Mouse (Mus musculus) liver, embryonic 14.5 days (tissue): ENCODE measurements at regions not wholly inside any gene's neighbourhood (a gene's known extent, or its start where the extent isn't known, plus 50 kb on each side); places are given as distances from the start of the nearest gene placed in this dataset.

ENCODE experiments used
- ATAC-seq: fragments of 200-750 bp; cut with Nextera tagmentation; 2 replicates; pipeline ENCODE4 v1.8.0; 2017; ENCODE audit warnings: moderate number of reproducible peaks, mild to moderate bottlenecking, moderate library complexity; ENCODE audit not compliant: insufficient read depth
- DNase-seq, 3 experiments: peaks; one replicate each; pipeline ENCODE4 v3.0.0-alpha.2; 2012 to 2013; ENCODE audit warnings: low read depth in 3 of 3, low spot score in 3 of 3
- H3K27ac ChIP-seq: fragments of 300-500 bp; sonication (generic); 2 replicates; pipeline ENCODE4 v1.5.1; 2014; ENCODE audit warnings: moderate library complexity, mild to moderate bottlenecking, control low read depth, inconsistent platforms
- H3K27me3 ChIP-seq: fragments of 300-500 bp; sonication (generic); 2 replicates; pipeline ENCODE4 v1.6.1; 2014; ENCODE audit warnings: mild to moderate bottlenecking, low read length, moderate library complexity; ENCODE audit not compliant: control insufficient read depth, insufficient read depth
- H3K36me3 ChIP-seq: fragments of 300-500 bp; sonication (generic); replicated peaks from 2 replicates; pipeline ENCODE4 v1.6.1; 2014; ENCODE audit warnings: low read depth; ENCODE audit not compliant: control insufficient read depth, insufficient read depth
- H3K4me1 ChIP-seq, 2 experiments: fragments of 200-500 bp in 1 of 2; fragments of 300-500 bp in 1 of 2; sonication (generic) in 1 of 2; replicated peaks; 2 replicates each; pipeline ENCODE4 v1.6.1; 2012 to 2014; ENCODE audit warnings: antibody characterized with exemption in 1 of 2, inconsistent platforms in 1 of 2, low read length in 1 of 2; ENCODE audit not compliant: control insufficient read depth in 2 of 2, insufficient read depth in 2 of 2
- H3K4me2 ChIP-seq: fragments of 300-500 bp; sonication (generic); 2 replicates; pipeline ENCODE4 v1.6.1; 2014; ENCODE audit warnings: low read depth, mild to moderate bottlenecking, control low read depth, moderate library complexity
- H3K4me3 ChIP-seq, 2 experiments: fragments of 200-500 bp in 1 of 2; fragments of 300-500 bp in 1 of 2; sonication (generic) in 1 of 2; 2 replicates each; pipeline ENCODE4 v1.5.1; 2012 to 2014; ENCODE audit warnings: low read depth in 2 of 2, low read length in 2 of 2, mild to moderate bottlenecking in 2 of 2, control low read depth in 1 of 2, inconsistent platforms in 1 of 2, moderate library complexity in 1 of 2; ENCODE audit not compliant: insufficient read depth in 1 of 2
- H3K9ac ChIP-seq: fragments of 300-500 bp; sonication (generic); replicated peaks from 2 replicates; pipeline ENCODE4 v1.6.1; 2014; ENCODE audit warnings: mild to moderate bottlenecking, control low read depth, moderate library complexity
- H3K9me3 ChIP-seq: fragments of 300-500 bp; sonication (generic); 2 replicates; pipeline ENCODE4 v1.6.1; 2016; ENCODE audit warnings: low read length, mixed read lengths; ENCODE audit not compliant: control insufficient read depth
- CTCF ChIP-seq: IDR thresholded peaks from 2 replicates; pipeline ENCODE4 v1.5.1; 2016; ENCODE audit warnings: antibody characterized with exemption, low read depth, control low read depth
- EP300 ChIP-seq: IDR thresholded peaks from 2 replicates; pipeline ENCODE4 v1.6.1; 2016; ENCODE audit warnings: antibody characterized with exemption, low read depth
- WGBS: fragments of 180-500 bp; shearing (Covaris S2); extraction: QIAGEN DNeasy Blood & Tissue Kit; methylation state at CpG from one replicate; pipeline ENCODE4 v1.1.7; 2014; ENCODE audit not compliant: insufficient replicate concordance; 5-methylcytosine and 5-hydroxymethylcytosine counted together

- TF ChIP-seq CTCF (peak; percentile 30; the same call in 1 of the 2 replicates), EP300 (no peak)
- Histone ChIP-seq H3K36me3 (no peaks in the 10 kb centered on the region), H3K4me1 (no peaks in the 10 kb centered on the region), H3K27ac (no peak overlapping the region), H3K9me3 (no peaks in the 10 kb centered on the region), H3K4me2 (no peak overlapping the region), H3K27me3 (no peaks in the 10 kb centered on the region), H3K9ac (no peak overlapping the region), H3K4me3 (no peak overlapping the region)
- ATAC-seq (no peak), DNase-seq (peak; percentile 1 to 7 (median 3))
- WGBS, result 36% methylated on average over 11 of the region's 11 CpGs
Measured at GRCm38 (mm10) chr2:48001800-48002507, 812.0 kb upstream of the Acvr2a start.

- Histone ChIP-seq H3K27ac (no peak overlapping the region), H3K4me3 (no peak overlapping the region), H3K9ac (no peak overlapping the region), H3K4me2 (no peak overlapping the region), H3K9me3 (no peaks in the 10 kb centered on the region), H3K4me1 (no peaks in the 10 kb centered on the region), H3K36me3 (no peaks in the 10 kb centered on the region), H3K27me3 (no peaks in the 10 kb centered on the region)
- ATAC-seq (no peak), DNase-seq (no peak)
- 51% methylated on average over 2 of the region's 2 CpGs for WGBS
- TF ChIP-seq CTCF (no peak), EP300 (no peak)
Measured at GRCm38 (mm10) chr2:48010308-48010707, 803.6 kb upstream of the Acvr2a start.

GRCm38 (mm10) chr2:48027559-48027958 is 786.4 kb upstream of the Acvr2a start:
- Histone ChIP-seq H3K4me3 (no peak overlapping the region), H3K9ac (no peak overlapping the region), H3K27me3 (no peaks in the 10 kb centered on the region), H3K36me3 (no peaks in the 10 kb centered on the region), H3K4me1 (no peaks in the 10 kb centered on the region), H3K9me3 (no peaks in the 10 kb centered on the region), H3K4me2 (no peak overlapping the region), H3K27ac (no peak overlapping the region)
- DNase-seq (no peak), ATAC-seq (no peak)
- TF ChIP-seq EP300 (no peak), CTCF (no peak)
- 65% methylated on average over 7 of the region's 7 CpGs for WGBS

- Histone ChIP-seq H3K4me3 (no peak overlapping the region), H3K4me1 (no peaks in the 10 kb centered on the region), H3K9me3 (no peaks in the 10 kb centered on the region), H3K27ac (no peak overlapping the region), H3K9ac (no peak overlapping the region), H3K4me2 (no peak overlapping the region), H3K27me3 (no peaks in the 10 kb centered on the region), H3K36me3 (no peaks in the 10 kb centered on the region)
- WGBS, result 22% methylated on average over 1 of the region's 1 CpGs
- TF ChIP-seq CTCF, result no peak
- no peak for TF ChIP-seq EP300
- no peak for DNase-seq
- no peak for ATAC-seq
Measured at GRCm38 (mm10) chr2:48061375-48061774, 752.5 kb upstream of the Acvr2a start.

- no peak for TF ChIP-seq EP300
- no peak for TF ChIP-seq CTCF
- Histone ChIP-seq H3K9me3 (no peaks in the 10 kb centered on the region), H3K36me3 (no peaks in the 10 kb centered on the region), H3K4me3 (no peak overlapping the region), H3K4me2 (no peak overlapping the region), H3K9ac (no peak overlapping the region), H3K4me1 (no peaks in the 10 kb centered on the region), H3K27ac (no peak overlapping the region), H3K27me3 (no peaks in the 10 kb centered on the region)
- 47% methylated on average over 9 of the region's 9 CpGs for WGBS
- DNase-seq (no peak), ATAC-seq (no peak)
Measured at GRCm38 (mm10) chr2:48063436-48063835, 750.5 kb upstream of the Acvr2a start.
